Mouse (Mus musculus) layer of hippocampus, adult 2 months (tissue): ENCODE measurements at regions not wholly inside any gene's neighbourhood (a gene's known extent, or its start where the extent isn't known, plus 50 kb on each side); places are given as distances from the start of the nearest gene placed in this dataset.

Source experiments
- DNase-seq, 2 experiments: peaks; one replicate each; pipeline ENCODE4 v3.0.0; 2022; ENCODE audit warnings: low spot score in 2 of 2
- H3K27ac ChIP-seq: fragments of 200-600 bp; 2 replicates; pipeline ENCODE4 v1.8.1; 2022
- H3K4me3 ChIP-seq: fragments of 200-600 bp; 2 replicates; pipeline ENCODE4 v1.8.1; 2022; ENCODE audit warnings: mild to moderate bottlenecking
- CTCF ChIP-seq: fragments of 200-600 bp; conservative IDR thresholded peaks from 2 replicates; pipeline ENCODE4 v1.8.1; 2022; ENCODE audit warnings: antibody characterized with exemption, mild to moderate bottlenecking, moderate library complexity

DNA sequence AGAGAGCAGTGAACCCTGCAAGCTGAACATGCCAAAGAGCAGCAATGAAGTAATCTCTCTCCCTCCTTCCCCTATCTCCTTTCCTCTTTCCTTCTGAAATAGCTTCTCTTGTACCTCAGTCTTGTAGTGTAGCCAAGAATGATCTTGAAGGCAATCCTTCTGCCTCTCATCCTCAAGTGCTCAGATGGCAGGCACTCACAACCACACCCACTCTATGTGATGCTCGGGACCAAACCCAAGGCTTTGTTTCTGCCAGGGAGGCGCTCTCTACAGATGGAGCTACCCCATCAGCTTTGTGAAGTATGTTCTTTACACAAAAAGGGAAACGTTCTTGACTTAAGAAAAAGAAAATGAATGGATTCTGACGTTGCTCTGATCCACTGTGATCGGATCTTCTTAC, 57.6 kb upstream of the Nfe2l2 start:
- Histone ChIP-seq H3K27ac (no peak overlapping the region), H3K4me3 (no peak overlapping the region)
- no peak for TF ChIP-seq CTCF
- DNase-seq = no peak

- no peak for DNase-seq
- TF ChIP-seq CTCF = no peak
- H3K4me3 ChIP-seq = no peak overlapping the region
- no peak overlapping the region for H3K27ac ChIP-seq
These were observed 57.2 kb upstream of the Nfe2l2 start for GRCm38 (mm10) chr2:75761626-75762025.

GRCm38 (mm10) chr2:75759196-75759885, 54.9 kb upstream of the Nfe2l2 start:
- no peak overlapping the region for H3K27ac ChIP-seq
- TF ChIP-seq CTCF = no peak
- no peak overlapping the region for H3K4me3 ChIP-seq
- DNase-seq = no peak

- Histone ChIP-seq H3K4me3 (no peak overlapping the region), H3K27ac (no peak overlapping the region)
- no peak for TF ChIP-seq CTCF
- no peak for DNase-seq
These were observed 53.8 kb upstream of the Nfe2l2 start for GRCm38 (mm10) chr2:75758277-75758676.

DNA sequence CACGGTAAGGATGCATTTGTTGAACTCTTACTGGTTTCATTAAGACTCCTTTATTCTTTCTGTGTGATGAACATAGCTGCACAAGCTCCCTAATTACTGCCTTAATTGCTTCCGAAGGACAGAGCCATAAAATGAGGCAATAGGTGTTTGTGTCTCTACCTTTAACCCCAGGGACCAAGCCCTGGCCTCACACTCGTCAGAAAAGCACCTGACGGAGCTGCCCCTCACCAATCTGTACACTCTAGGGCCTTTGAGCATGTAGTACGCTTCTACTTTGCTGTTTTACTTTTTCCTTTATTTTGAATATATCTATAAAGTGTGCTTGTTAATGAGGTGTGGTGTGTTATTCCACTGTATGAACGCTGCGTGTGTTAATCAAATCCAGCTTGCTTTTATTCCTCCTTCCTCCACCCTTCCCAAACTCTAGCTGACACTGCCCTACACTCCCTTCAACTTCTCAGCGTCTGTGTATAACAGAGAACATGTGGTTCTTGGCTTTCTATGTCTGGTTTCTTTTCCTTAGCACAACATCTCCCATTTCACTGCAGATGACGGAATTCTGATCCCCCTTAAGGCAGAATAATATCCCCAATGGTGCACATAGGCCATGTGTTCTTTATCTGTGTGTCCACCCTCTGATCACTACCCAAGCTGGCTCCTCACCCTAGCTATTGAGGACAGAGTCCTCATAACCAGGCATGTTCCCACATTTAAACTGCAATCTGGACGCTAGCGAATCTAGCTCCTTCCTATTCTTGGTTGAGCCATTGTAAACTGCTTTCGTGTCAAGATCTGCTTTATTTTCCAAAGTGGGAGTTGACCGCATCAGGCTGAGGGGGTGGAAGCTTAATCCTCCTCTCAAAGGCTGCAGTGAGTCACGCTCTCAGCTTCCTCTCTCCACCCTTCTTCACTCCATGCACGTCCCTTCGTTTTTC, 52.5 kb upstream of the Nfe2l2 start:
- H3K27ac ChIP-seq = no peak overlapping the region
- H3K4me3 ChIP-seq = no peak overlapping the region
- no peak for DNase-seq
- no peak for TF ChIP-seq CTCF

- TF ChIP-seq CTCF = no peak
- H3K27ac ChIP-seq = no peak overlapping the region
- no peak for DNase-seq
- H3K4me3 ChIP-seq = no peak overlapping the region
These were observed 50.2 kb upstream of the Nfe2l2 start for GRCm38 (mm10) chr2:75754606-75755005.
